Mouse (Mus musculus) layer of hippocampus, postnatal 10 days (tissue): ENCODE measurements around the gene Jarid2. TPM values are rescaled to one million over a fixed set of nuclear protein-coding genes. Genes with fewer than 3 reads are reported as not detected.
A peak's percentile ranks its signal among the peaks of the same experiment; 100 is the strongest.

Experiments used
- DNase-seq, 2 experiments: peaks; one replicate each; pipeline ENCODE4 v3.0.0; 2021; ENCODE audit warnings: low spot score in 2 of 2
- total RNA-seq, 2 experiments: library from RNA; stranded (reverse); gene quantifications; 2 replicates each; pipeline ENCODE4 v1.2.3; 2021

Jarid2 gene
- total RNA-seq, 2 experiments from 2014 or later: 37.8 to 42.0 TPM

DNA sequence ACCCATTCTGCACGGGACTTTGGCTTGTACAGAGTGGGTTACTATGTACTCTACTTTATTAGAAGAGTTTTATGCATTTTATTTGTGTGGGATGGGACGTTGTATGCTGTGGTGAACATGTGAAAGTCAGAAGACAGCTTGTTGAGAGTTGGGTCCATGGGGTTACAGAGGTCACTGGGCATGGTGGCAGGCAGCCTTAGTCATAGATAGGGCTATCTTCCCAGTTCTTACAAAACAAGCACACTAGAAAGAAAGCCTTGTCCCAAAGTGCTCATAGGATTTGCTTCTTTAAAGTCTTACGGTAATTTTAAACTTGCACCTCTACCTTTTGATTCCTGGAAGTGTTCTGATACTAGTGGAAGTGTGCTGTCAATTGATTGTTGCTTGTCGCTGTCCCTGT, 103.6 kb downstream of the Jarid2 start:
- no peak for DNase-seq

DNA sequence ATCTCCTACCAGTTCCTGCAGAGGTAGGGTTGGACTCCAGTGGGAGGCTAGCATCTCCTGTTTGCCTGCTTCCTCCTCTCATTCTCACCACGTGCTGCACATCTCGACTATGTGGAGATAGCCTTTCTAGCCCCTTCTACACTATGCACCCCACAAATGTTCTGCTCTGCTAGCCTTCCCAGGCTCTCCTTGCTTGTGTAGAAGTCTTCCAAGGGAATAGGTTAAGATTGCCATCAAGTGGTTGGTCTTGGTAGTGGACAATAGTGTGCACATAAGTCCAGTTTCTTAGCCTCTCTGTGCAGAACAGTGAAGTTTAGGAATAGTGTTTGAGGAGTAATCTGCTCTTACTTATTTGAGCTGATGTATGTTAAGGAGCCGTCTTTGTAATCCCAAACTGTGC, 104.1 kb downstream of the Jarid2 start:
- peak; percentile 28 to 47 for DNase-seq

DNA sequence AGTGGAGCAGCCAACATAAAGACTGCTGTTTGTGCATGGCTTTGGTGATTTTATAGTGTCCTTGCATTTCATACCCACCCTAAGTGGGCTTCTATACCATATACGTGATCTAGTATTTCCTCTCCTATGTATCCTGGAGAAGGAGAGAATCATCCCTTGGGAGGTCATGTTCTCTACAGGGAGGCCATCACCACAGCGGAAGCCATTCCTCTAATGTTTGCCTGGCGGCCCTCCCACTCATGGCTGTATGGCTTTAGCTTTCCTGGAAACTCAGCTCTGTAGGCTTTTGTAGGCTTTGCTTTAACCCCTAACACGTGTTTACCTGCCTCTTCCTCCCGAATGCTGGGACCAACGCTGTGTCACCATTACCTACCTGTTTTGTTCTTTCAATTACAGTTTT, 108.2 kb downstream of the Jarid2 start:
- no peak for DNase-seq

DNA sequence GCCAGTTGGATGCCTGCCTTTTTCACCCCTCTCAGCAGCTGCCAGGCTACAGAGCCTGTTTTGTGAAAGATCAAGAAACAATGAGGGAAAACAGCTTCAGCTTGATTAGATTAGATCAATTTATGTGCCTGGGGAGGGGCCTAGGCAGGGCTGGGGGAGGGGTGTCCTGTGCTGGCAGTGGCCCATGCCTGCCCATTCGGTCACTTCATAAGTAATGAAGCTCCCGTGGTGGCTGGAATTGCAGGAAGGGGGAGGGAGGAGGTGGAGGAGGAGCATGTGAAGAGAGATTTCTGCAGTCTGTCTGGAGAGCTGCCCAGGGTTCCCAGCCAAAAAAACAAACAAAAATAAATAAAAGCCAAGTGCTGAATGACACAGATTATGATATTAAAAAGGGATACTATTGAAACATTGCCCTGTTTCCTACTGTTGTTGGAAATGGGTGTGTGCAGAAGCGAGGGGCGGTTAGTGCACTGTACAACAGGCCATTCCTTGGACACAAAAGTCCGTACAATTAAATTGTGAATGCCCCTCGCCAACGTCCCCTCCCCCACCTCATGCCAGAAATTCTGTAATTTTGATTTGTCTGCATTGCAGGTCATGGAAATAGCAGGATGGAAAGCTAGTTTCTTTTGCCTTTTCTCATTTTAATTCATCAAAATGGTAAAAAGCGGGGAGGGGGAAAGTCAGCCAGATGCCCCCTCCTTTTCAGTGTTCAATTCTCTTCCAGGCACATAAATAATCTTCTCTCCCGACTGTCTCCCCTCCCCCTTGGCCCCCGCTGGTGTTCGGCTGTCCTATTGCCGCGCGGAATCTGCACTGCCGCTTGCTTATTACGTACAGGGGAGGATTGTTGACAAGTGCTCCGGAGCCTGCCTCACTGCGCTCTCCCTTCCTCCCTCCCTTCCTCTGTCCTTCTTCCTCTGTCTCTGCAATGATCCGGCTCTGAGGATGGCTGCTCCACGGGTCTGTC, 110.9 kb downstream of the Jarid2 start:
- DNase-seq: peak; percentile 70 to 81

DNA sequence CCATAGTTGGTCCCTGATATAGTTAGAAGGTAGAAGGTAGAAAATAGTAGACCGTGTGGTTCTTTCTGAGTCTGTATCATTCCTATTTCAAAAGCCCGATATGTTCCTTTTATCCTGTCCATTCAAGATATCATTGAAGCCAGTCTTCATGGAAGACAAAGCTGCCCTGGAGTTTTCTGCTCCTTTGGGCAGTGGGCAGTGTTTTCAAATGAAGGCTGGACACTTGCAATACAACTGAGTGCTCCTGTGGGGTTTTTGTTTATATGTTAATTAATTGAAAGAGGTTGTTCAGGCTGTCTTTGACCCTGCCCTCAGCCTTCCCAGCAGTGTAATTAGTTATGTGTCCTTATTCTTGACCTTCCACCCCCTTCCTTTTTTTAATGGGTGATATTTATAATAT, 122.2 kb downstream of the Jarid2 start:
- no peak for DNase-seq

DNA sequence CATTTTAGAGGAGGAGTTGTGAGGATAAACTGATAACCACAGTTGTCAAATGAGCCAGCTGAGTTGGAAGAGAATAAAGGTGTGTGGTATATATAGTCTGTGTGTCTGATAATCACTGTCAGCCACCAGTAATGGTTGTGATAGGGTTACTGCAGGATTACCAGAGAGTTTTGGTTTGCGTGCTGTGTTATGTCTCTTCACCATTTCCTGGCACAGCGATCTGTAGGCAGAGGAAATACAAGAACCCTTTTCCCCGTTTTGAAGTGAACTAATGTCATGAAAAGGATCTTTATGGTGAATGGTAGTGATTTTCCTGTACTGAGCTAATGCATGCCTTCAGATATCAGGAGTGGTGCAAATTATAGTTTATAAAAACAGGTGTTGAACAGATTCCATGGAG, 122.8 kb downstream of the Jarid2 start:
- no peak for DNase-seq

DNA sequence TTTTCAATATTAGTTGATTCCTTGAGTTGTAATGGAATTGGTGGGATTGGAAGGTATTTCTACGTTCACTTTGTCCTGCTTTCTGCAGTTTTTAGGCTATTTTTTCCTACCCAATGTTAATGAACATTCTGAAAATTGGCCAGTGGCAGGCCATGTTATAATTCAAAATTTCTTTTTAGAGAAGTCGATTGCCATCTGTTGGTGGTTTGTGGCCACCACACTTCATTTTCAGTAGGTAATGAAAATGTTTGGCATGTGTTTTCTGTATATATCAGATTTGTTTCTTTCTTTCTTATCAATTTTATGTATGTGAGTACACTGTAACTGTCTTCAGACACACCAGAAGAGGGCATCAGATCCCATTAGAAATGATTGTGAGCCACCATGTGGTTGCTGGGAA, 136.3 kb downstream of the Jarid2 start:
- DNase-seq: no peak

DNA sequence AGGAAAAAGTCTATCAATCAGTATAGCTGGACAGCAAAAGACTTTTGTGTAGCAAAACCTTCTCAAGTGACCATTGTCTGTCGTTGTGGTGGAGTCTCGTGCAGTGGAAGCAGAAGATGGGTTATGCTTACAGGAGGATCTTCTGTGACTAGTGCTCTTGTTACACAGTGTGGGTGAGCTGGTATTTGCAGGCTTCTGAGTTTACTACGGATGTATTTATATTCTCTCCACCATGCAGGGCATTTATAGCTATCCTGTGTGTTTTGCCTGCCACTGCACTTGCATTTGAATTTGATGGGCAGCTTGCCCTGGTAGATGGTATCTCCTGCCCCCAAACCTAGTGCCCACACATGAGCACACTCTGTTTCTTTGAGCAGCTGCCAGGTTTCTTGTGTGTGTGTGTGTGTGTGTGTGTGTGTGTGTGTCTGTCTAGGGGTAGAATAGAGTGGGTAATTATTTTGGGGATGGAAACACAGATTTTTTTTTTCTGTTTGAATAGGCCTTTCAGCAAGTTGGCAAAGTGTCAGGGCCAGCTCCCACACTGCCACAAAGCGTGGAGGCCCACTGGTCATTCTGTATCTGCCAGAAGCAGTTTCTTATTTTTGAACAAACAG, 138.9 kb downstream of the Jarid2 start:
- DNase-seq: peak; percentile 47 to 61

DNA sequence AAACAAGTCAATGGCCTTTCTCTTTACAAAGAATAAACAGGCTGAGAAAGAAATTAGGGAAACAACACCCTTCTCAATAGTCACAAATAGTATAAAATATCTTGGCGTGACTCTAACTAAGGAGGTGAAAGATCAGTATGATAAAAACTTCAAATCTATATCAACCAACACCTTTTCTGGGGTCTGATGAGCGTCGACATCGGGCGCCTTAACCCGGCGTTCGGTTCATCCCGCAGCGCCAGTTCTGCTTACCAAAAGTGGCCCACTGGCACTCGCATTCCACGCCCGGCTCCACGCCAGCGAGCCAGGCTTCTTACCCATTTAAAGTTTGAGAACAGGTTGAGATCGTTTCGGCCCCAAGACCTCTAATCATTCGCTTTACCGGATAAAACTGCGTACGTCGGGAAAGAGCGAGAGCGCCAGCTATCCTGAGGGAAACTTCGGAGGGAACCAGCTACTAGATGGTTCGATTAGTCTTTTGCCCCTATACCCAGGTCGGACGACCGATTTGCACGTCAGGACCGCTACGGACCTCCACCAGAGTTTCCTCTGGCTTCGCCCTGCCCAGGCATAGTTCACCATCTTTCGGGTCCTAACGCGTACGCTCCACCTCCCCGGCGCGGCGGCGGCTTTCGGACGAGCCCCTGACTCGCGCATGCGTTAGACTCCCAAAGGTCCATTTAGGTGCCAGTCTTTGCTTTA, 140.3 kb downstream of the Jarid2 start:
- peak; percentile 100 for DNase-seq

DNA sequence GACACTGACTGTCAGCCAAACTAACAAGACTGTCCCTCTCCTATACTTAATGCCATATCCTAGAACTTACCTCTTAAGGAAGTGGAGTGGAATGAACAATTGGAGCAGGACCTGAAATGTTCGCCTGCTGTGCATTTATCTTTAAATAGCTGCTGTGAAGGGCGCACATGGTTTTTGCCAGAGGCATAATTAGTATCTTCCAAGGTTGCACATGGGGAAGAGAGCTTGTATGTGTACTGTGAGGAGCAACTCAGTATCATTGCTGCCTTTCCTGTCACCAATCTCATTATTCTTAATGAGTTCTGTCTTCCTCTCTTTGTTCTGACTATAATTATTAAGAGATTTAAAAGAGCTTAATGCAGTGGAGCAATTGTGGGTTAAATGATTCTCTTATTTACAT, 147.5 kb downstream of the Jarid2 start:
- no peak for DNase-seq

DNA sequence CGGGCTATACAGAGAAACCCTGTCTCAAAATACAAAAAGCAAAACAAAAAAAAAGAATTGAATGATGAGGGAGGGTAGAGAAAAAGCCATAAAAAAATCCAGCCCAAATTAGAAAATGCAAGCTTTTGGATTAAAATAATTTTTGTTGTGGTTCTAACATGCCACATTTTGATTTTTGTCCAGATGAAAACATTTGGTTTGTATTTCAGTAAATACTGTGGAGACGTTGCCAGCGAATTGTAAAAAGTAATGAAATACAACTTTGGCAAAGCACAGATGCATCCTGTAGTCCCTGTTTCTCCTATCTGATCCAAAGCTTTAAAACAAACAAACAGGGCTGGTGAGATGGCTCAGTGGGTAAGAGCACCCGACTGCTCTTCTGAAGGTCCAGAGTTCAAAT, 151.7 kb downstream of the Jarid2 start:
- no peak for DNase-seq

DNA sequence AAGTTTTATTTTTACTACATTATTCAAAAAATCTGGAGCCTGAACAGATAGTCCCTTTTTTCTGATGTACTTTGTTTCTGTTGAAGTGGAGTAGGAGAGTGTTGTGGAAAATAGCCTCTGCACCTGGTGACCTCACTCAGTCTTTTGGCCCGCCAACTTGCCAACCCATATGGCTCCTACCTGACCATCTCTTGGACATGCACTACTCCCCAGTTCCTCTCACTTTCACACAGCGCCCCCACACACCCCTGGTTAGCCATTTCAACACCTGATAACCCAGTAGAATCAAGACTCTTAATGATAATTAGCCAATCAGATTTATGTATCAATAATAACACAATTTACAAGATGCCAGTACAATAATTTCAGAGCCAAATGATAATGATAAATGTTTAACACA, 156.9 kb downstream of the Jarid2 start:
- DNase-seq: no peak

DNA sequence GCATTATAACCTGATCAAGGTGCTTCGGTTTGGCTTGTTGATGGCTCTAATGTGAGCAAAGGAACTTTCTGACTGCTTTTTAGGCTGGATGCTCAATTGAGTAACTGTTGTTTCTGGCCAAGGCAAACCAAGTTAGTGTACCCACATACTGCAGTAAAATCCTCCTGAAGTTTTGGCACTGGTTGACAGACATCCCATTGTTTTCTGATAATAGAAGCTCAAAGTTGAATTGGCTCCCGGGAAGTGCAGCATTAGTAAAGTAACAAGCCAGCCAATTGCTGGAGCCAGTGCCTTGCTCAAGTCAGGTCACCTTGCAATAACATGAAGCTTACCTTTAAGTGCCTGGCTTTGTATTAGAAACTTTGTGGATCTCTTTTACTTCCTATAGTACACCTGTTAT, 161.3 kb downstream of the Jarid2 start:
- DNase-seq: no peak

DNA sequence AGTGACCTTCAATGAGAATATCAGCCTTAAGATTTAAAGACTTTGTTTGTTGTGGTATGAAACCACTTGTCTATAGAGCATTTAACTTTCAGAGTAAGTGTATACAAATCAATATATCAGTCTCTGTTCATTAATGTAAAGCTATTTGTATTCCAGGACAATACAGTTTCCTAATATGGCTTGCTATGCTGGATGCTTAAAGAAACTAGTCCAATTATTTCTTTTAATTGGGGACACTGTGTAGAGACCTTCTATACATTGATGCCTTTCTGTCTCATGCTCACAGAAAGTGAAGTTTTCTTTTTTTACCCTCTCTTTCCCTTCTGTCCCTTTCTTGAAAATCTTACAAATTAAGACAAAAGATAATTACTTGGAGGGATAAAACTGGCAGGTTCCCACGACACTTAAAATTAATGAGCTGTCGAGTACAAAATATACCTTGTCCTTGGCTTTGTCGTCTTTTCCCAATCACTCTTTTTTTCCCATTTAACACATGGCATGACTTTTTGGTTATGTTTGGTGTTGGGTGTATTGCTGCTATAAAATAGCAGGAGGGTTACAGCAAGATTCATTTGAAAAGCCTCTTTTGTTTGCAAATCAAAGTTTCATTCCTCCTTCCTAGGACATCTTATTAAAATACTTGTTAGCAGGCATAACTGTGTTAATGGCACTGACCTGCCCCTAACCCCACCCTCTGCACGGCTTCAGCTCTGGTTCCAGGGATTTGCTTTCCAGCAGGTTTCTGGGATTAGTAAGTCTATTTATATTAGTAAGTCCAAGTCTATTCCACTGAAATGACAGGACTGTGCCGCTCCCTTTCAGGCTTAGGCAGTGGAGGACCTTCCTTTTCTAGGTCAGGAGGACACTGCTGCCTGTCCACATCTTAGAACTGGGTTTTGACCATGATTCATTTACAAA, 162.8 kb downstream of the Jarid2 start:
- no peak for DNase-seq

DNA sequence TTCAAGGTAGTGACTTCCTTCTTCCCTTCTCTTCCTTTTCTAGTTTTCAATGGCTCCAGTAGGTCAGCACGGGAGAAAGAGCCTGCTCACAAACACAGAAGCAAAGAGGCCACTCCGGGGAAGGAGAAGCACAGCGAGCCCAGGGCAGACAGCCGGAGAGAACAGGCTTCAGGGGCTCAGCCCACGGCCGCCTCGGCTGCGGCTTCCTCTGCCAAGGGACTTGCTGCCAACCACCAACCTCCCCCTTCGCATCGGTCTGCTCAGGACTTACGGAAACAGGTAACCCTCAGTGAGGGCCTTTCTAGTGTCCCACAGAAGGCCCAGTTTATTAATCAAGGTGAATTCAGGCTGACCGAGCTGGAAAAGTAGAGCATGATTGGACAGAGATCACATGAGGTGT, 166.9 kb downstream of the Jarid2 start:
- no peak for DNase-seq

DNA sequence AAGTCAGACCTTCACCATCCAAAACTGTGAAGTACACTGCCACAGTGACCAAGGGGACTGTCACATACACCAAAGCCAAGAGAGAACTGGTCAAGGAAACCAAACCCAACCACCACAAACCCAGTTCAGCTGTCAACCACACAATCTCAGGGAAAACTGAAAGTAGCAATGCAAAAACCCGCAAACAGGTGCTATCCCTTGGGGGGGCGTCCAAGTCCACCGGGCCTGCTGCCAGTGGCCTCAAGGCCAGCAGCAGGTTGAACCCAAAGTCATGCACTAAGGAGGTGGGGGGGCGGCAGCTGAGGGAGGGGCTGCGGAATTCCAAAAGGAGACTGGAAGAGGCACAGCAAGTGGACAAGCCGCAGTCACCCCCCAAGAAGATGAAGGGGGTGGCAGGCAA, 173.0 kb downstream of the Jarid2 start:
- DNase-seq: no peak

DNA sequence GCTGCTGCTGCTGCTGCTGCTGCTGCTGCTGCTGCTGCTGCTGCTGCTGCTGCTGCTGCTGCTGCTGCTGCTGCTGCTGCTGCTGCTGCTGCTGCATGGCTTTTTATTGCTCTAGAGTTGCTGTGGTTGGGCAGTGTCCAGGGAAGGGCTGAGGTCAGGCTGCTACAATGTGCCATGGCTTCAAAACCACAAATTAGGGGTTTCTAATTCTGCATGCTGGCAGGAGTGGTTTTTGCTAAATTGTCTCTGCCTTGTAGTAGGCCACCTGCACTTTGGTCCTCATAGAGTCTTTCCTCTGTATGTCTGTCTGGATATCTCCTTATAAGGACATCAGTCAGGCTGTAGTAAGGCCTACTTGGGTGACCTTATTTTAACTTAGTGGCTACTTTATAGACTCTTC, 174.1 kb downstream of the Jarid2 start:
- no peak for DNase-seq

DNA sequence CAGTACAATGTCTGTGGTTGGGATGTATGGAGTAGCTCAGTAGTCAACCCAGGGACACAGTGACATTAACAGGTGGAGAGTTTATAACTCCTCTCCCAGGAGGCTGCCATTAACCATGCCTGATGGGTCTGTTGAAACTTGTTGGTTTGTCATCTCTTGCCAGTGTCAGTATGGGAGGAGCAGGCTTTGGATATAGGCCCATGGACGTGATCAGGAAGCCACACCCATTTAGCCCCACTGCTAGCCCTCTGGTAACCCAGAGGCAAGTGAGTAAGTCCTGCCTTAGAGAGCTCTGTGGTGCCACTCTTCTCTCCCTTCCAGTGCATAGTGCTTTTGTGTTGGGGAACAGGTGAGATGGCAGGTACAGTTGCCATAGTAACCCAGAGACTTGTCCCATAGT, 175.0 kb downstream of the Jarid2 start:
- DNase-seq: no peak

DNA sequence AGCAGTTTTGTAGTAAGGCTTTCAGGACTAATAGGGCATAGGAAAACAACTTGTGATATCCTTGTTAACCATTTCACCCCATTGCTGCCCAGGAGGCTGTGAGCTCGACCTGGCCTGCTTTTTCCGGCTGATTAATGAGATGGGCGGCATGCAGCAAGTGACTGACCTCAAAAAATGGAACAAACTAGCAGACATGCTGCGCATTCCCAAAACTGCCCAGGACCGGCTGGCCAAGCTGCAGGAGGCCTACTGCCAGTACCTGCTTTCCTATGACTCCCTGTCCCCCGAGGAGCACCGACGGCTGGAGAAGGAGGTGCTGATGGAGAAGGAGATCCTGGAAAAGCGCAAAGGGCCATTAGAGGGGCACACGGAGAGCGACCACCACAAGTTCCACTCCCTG, 176.9 kb downstream of the Jarid2 start:
- DNase-seq: no peak

DNA sequence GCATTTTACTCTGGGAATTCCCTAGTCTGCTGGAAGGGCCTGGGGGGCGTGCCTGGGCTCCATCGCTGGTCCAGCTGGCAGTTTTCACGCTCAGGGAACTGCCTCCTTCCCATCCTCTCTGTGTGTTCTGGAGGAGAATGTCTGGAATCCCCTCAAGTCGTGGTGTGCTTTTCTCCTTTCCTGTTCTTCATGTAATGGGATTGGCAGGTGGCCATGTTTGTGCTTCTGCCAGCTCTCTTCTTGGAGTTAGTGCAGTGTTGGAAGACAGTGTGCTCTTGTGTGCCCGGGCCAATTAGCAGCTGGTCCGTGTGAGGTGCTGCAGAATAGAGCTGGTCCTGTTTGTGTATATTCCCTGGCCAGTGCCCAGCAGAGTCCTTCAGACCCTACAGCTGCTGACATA, 178.4 kb downstream of the Jarid2 start:
- peak; percentile 93 for DNase-seq

DNA sequence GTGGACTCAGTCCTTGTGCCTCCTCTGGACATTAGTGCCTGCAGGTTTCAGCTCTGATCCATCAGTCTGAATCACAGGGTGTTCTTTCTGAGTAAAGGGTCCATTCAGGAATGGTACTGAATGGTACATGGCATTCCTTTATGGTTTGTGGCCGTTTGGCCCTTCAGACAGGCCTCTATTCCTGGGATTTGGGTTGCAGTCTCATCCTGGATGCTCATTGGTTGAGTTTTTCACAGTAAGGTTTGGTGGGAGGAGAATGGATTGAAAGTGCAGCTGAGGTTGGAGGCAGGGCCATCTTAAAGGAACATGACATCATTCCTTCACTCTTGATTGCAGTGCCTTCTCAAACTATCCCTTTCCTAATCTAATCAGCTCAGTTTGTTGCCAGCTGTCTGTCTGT, 179.5 kb downstream of the Jarid2 start:
- no peak for DNase-seq
